8 mouse cellular contexts compared by ENCODE assay signal in the genomic region with DNA sequence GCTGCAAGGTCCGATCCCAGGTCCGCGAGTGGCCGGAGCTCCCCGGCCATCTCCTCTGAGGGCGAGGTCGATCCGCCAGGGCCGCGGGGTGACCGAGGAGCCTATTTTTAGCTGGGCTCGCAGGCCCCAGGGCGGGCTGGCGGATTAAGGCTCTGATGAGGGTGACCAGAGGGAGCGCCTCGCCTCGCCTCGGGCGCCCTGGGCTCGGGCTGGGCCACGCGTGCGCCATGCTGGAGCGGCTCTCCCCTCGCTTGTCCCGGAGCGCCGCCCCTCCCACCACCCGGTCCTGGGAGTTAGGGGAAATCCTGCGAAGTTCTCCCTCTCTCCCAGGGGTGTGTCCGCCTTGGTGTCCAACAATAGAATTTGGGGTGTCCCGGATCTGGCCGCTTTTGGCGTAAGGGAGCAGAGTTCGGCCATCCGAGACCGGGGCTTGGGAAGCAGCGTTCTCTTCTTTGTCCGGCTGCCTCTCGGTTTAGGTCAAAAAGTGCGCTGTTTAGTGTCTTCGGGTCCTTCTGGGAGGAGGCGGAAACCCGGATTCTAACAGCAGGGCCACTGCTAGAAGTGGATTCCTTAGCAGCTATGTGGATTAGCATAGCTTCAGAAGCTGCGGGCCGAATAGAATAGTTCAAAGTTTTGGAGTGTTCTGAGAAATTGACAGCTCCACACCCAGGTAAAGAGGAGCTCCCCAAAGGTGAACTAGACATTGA. TPM values are rescaled to one million over a fixed set of nuclear protein-coding genes. Genes with fewer than 3 reads are reported as not detected.
A peak's percentile ranks its signal among the peaks of the same experiment; 100 is the strongest.
DNase-seq lines count a peak whose midpoint lies in the region; ATAC-seq lines count a peak whose summit lies in the region.

No protein-coding gene starts in this region.

- peak overlapping the region; percentile 55 for H3K4me2 ChIP-seq in hindbrain, embryonic 14.5 days (replicated peaks)

- peak; percentile 73 for ATAC-seq in frontal cortex, adult (ENCODE audit: low TSS enrichment)
- ATAC-seq in hindbrain, embryonic 14.5 days (ENCODE audit: low FRiP score), result peak; percentile 80

- H3K36me3 ChIP-seq in hindbrain, embryonic 14.5 days (replicated peaks; ENCODE audit: control insufficient read depth, insufficient read depth), result no peaks in the 10 kb centered on the region
- H3K36me3 ChIP-seq in limb, embryonic 10.5 days, result peaks cover 9% of the 10 kb centered on the region
- peaks cover 13% of the 10 kb centered on the region for H3K36me3 ChIP-seq in midbrain, embryonic 10.5 days

- H3K9ac ChIP-seq in hindbrain, embryonic 14.5 days, result peak overlapping the region; percentile 93

- no peak for DNase-seq in frontal cortex, adult 2 months (ENCODE audit: extremely low spot score in 1 of 2, low spot score in 1 of 2)
- DNase-seq in cerebellum, adult 18-20 months, result peak; percentile 57 to 69
- peak; percentile 17 to 46 for DNase-seq in frontal cortex, postnatal 10 days (ENCODE audit: low spot score in 2 of 2)
- peak; percentile 45 for DNase-seq in hindbrain, embryonic 14.5 days (ENCODE audit: low spot score)
- DNase-seq in limb, embryonic 10.5 days (ENCODE audit: low spot score), result peak; percentile 80
- peak; percentile 78 for DNase-seq in midbrain, embryonic 10.5 days (ENCODE audit: low spot score)
- peak; percentile 58 to 63 for DNase-seq in spleen, postnatal 10 days (ENCODE audit: low spot score in 2 of 2)

- WGBS in hindbrain, embryonic 14.5 days, result 0% methylated on average over 46 of the region's 46 CpGs
- under 1% methylated on average over 46 of the region's 46 CpGs for WGBS in limb, embryonic 10.5 days
- WGBS in midbrain, embryonic 10.5 days, result under 1% methylated on average over 46 of the region's 46 CpGs

- peaks cover 18% of the 10 kb centered on the region for H3K4me1 ChIP-seq in hindbrain, embryonic 14.5 days (replicated peaks; ENCODE audit: control insufficient read depth, insufficient read depth, low read length)
- peaks cover 20% of the 10 kb centered on the region for H3K4me1 ChIP-seq in limb, embryonic 10.5 days
- peaks cover 28% of the 10 kb centered on the region for H3K4me1 ChIP-seq in midbrain, embryonic 10.5 days

- peak overlapping the region; percentile 78 for H3K4me3 ChIP-seq in hindbrain, embryonic 14.5 days (replicated peaks; ENCODE audit: low read length)
- peak overlapping the region; percentile 97 for H3K4me3 ChIP-seq in limb, embryonic 10.5 days
- peak overlapping the region; percentile 91 for H3K4me3 ChIP-seq in midbrain, embryonic 10.5 days

- H3K9me3 ChIP-seq in hindbrain, embryonic 14.5 days (ENCODE audit: control insufficient read depth, low read length), result no peaks in the 10 kb centered on the region
- no peaks in the 10 kb centered on the region for H3K9me3 ChIP-seq in limb, embryonic 10.5 days (replicated peaks)
- no peaks in the 10 kb centered on the region for H3K9me3 ChIP-seq in midbrain, embryonic 10.5 days (replicated peaks)

- no peaks in the 10 kb centered on the region for H3K27me3 ChIP-seq in hindbrain, embryonic 14.5 days (ENCODE audit: control insufficient read depth, insufficient read depth, low read length)
- H3K27me3 ChIP-seq in limb, embryonic 10.5 days (ENCODE audit: low read depth, poor library complexity, severe bottlenecking), result no peaks in the 10 kb centered on the region
- 0 out of 2 replicates have a peak, but pooled peaks cover 7% of the 10 kb centered on the region for H3K27me3 ChIP-seq in midbrain, embryonic 10.5 days (ENCODE audit: low read depth, poor library complexity, severe bottlenecking)

- peak overlapping the region; percentile 86 for H3K27ac ChIP-seq in hindbrain, embryonic 14.5 days
- H3K27ac ChIP-seq in limb, embryonic 10.5 days, result peak overlapping the region; percentile 98
- H3K27ac ChIP-seq in midbrain, embryonic 10.5 days (replicated peaks), result peak overlapping the region; percentile 98

RNA-seq across cellular contexts. Expression of a gene that starts 1.5 kb away (rescaled TPM):
- polyA plus RNA-seq in frontal cortex, adult 2 months (2012; rRNA removed), result 52.6 and 61.2 TPM in 2 replicates
- polyA plus RNA-seq in hindbrain, embryonic 14.5 days (2014; fragmentation: Nextera tagmentation; extraction: Ambion mirVana), result 77.1 and 84.9 TPM in 2 replicates
- polyA plus RNA-seq in limb, embryonic 10.5 days (2016; fragmentation: Nextera tagmentation; extraction: Ambion mirVana), result 44.9 and 55.9 TPM in 2 replicates
- 67.1 and 72.3 TPM in 2 replicates for polyA plus RNA-seq in midbrain, embryonic 10.5 days (2016; fragmentation: Nextera tagmentation; extraction: Ambion mirVana)

Comparison
In these comparisons a context has a peak if more than half of its experiments do, and no peak if none do; other contexts are left out.
1. DNase-seq: peak in cerebellum, adult 18-20 months (2 of 2), frontal cortex, postnatal 10 days (2 of 2), hindbrain, embryonic 14.5 days (single experiment), limb, embryonic 10.5 days (single experiment), midbrain, embryonic 10.5 days (single experiment) and spleen, postnatal 10 days (2 of 2); none in frontal cortex, adult 2 months (0 of 2).
2. Peak in every context shown above with its lines, with median percentiles within 50 percentile points of each other: H3K27ac ChIP-seq and H3K4me3 ChIP-seq.